Mouse (Mus musculus) lung, postnatal 0 days (tissue): ENCODE results near the gene Gm20388. TPM values are rescaled to one million over a fixed set of nuclear protein-coding genes. Genes with fewer than 3 reads are reported as not detected.
A peak's percentile ranks its signal among the peaks of the same experiment; 100 is the strongest.

Source experiments
- ATAC-seq: fragments of 200-750 bp; cut with Nextera tagmentation; 2 replicates; pipeline ENCODE4 v1.8.0; 2017; ENCODE audit warnings: moderate library complexity
- DNase-seq: peaks from one replicate; pipeline ENCODE4 v3.0.0-alpha.2; 2016; ENCODE audit warnings: low spot score
- H3K27ac ChIP-seq: fragments of 300-500 bp; sonication (generic); 2 replicates; pipeline ENCODE4 v1.5.1; 2014; ENCODE audit warnings: antibody characterized with exemption, mild to moderate bottlenecking, low read length, mixed read lengths
- H3K27me3 ChIP-seq: fragments of 300-500 bp; sonication (generic); replicated peaks from 2 replicates; pipeline ENCODE4 v1.6.1; 2014; ENCODE audit warnings: low read length, mixed read lengths; ENCODE audit not compliant: insufficient read depth
- H3K36me3 ChIP-seq: fragments of 300-500 bp; sonication (generic); 2 replicates; pipeline ENCODE4 v1.6.1; 2014; ENCODE audit warnings: low read length, mixed read lengths; ENCODE audit not compliant: insufficient read depth
- H3K4me1 ChIP-seq: fragments of 300-500 bp; sonication (generic); 2 replicates; pipeline ENCODE4 v1.6.1; 2014; ENCODE audit warnings: antibody characterized with exemption, low read depth, low read length, mixed read lengths; ENCODE audit not compliant: insufficient read depth
- H3K4me2 ChIP-seq: fragments of 300-500 bp; sonication (generic); replicated peaks from 2 replicates; pipeline ENCODE4 v1.6.1; 2014; ENCODE audit warnings: low read depth, mild to moderate bottlenecking, low read length, moderate library complexity, mixed read lengths
- H3K4me3 ChIP-seq: fragments of 300-500 bp; sonication (generic); 2 replicates; pipeline ENCODE4 v1.5.1; 2014; ENCODE audit warnings: low read depth, low read length
- H3K9ac ChIP-seq: fragments of 300-500 bp; sonication (generic); replicated peaks from 2 replicates; pipeline ENCODE4 v1.6.1; 2014; ENCODE audit warnings: low read depth, mild to moderate bottlenecking
- H3K9me3 ChIP-seq: fragments of 300-500 bp; sonication (generic); 2 replicates; pipeline ENCODE4 v1.6.1; 2016; ENCODE audit warnings: low read length, mixed read lengths
- CTCF ChIP-seq: IDR thresholded peaks from 2 replicates; pipeline ENCODE4 v1.5.1; 2016; ENCODE audit warnings: antibody characterized with exemption, mild to moderate bottlenecking
- EP300 ChIP-seq: IDR thresholded peaks from 2 replicates; pipeline ENCODE4 v1.6.1; 2016; ENCODE audit warnings: antibody characterized with exemption, mild to moderate bottlenecking, control low read depth
- WGBS: fragments of 180-500 bp; shearing (Covaris S2); extraction: QIAGEN DNeasy Blood & Tissue Kit; methylation state at CpG from one replicate; pipeline ENCODE4 v1.1.7; 2014; 5-methylcytosine and 5-hydroxymethylcytosine counted together
- polyA plus RNA-seq: library from polyadenylated mRNA; unstranded; fragments of >200 nt; fragmentation: Nextera tagmentation; extraction: Ambion mirVana; gene quantifications from 2 replicates; pipeline ENCODE4 v1.2.1, GENCODE M21; 2015

Gene Gm20388
- polyA plus RNA-seq, 1 experiment from 2014 or later, result not detected

DNA sequence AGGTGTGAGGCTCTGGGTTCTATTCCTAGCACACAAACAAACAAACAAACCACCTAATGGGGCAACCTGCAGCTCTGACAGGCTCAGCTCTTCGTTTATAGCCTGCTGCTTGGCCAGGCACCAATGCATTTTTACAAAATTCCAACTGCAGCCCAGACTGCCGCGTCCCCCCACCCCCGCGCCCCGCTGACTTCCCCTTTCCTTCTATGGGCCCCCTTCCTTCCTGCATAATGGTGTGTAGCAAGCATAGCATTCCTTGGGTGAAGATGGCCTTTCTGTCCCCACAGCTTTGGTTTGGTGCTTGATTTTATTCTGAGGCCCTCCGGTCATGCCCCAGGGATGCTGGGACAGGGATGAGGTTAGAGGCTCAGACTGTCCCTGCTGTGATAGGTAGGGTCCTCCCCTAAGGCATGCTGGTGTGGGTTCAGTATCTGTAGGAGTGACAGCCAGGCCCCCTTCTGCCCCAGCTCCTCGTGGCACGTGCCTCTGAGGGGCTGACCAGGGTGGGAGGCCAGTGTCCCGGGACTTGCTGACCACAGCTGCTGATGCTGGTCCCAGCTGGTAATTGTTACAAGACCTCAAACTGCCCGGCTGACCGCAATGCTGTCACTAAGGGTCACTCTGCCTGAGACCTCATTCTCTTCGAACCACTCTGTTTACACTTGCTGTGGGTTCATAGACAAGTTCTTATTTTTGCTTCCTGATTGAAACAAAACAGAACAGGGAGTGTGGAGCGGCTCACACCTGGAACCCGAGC lies 103.8 kb downstream of the Gm20388 start:
- TF ChIP-seq EP300 (no peak), CTCF (no peak)
- Histone ChIP-seq H3K36me3 (no peaks in the 10 kb centered on the region), H3K9ac (no peak overlapping the region), H3K27me3 (no peaks in the 10 kb centered on the region), H3K9me3 (no peaks in the 10 kb centered on the region), H3K4me1 (no peaks in the 10 kb centered on the region), H3K27ac (no peak overlapping the region), H3K4me2 (no peak overlapping the region), H3K4me3 (no peak overlapping the region)
- 43% methylated on average over 15 of the region's 15 CpGs for WGBS
- DNase-seq (peak; percentile 37), ATAC-seq (peak; percentile 31)

DNA sequence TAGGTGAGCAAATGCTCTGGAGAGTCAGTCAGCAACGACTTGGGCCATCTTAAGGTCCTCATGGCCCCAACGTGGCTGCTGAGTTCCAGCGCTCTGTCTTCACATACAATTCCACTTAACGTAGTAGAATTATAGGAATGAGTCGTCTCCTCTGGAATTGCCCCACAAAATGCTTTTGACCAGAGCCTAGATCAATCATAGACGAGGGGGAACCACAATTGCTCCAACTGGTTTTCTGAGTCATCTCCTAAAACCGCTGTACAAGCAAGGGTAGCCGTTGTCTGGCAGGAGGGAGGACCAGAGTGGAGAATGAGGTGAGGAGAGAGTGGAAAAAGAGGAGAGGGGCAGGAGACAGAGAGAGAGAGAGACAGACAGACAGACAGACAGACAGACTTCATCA lies 105.3 kb downstream of the Gm20388 start:
- H3K27ac ChIP-seq, result no peak overlapping the region
- DNase-seq (no peak), ATAC-seq (no peak)
- no peak overlapping the region for H3K9ac ChIP-seq
- no peaks in the 10 kb centered on the region for H3K4me1 ChIP-seq
- no peaks in the 10 kb centered on the region for H3K36me3 ChIP-seq
- H3K4me2 ChIP-seq, result no peak overlapping the region
- TF ChIP-seq EP300, result no peak
- TF ChIP-seq CTCF, result no peak
- H3K9me3 ChIP-seq, result no peaks in the 10 kb centered on the region
- WGBS, result 81% methylated on average over 8 of the region's 8 CpGs
- no peaks in the 10 kb centered on the region for H3K27me3 ChIP-seq
- H3K4me3 ChIP-seq, result no peak overlapping the region

DNA sequence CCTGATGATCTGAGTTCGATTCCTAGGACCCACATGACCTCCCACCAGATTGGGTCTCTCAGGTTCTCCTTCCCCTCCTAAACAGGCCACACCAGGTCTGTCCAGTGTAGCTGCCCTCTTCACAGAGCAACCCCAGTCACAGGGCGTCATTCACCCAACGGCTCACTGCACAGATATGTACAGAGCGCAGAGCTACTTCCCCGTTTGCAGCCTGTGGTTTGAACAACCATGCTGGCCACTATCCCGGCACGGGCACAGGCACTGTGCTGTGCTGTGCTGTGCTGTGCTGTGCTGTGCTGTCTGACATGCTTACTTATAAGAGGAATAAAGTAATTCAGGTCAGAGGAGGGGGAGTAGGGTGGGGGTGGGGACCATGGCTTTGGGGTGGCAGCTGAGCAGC lies 105.8 kb downstream of the Gm20388 start:
- H3K27me3 ChIP-seq, result no peaks in the 10 kb centered on the region
- no peaks in the 10 kb centered on the region for H3K36me3 ChIP-seq
- WGBS, result 58% methylated on average over 7 of the region's 7 CpGs

DNA sequence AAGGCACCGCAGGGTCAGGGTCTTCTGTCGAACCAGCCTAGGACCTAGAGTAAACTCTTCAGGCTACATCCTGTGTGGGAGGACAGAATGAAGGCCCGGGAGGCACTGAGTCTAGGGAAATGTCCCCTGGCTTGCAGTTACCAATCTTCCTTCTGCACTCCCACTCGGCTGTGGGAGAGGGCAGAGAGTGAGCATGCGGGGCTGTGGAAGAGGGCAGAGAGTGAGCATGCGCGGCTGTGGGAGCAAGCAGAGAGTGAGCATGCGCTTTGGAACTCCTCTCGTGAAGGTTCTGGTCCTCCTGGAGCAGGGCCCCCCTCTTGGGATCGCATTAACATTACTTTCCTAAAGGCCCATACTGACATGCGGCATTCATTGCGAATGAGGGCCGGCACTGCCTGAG lies 106.7 kb downstream of the Gm20388 start:
- no peak for DNase-seq

More for the DNA sequence above, 105.8 kb downstream of the Gm20388 start:
- TF ChIP-seq EP300, result no peak
- no peak for TF ChIP-seq CTCF
- no peak overlapping the region for H3K9ac ChIP-seq
- DNase-seq (no peak), ATAC-seq (no peak; the same call in 1 of the 2 replicates)
- no peak overlapping the region for H3K4me3 ChIP-seq
- H3K4me1 ChIP-seq, result no peaks in the 10 kb centered on the region
- no peak overlapping the region for H3K27ac ChIP-seq
- H3K9me3 ChIP-seq, result no peaks in the 10 kb centered on the region
- H3K4me2 ChIP-seq, result no peak overlapping the region

DNA sequence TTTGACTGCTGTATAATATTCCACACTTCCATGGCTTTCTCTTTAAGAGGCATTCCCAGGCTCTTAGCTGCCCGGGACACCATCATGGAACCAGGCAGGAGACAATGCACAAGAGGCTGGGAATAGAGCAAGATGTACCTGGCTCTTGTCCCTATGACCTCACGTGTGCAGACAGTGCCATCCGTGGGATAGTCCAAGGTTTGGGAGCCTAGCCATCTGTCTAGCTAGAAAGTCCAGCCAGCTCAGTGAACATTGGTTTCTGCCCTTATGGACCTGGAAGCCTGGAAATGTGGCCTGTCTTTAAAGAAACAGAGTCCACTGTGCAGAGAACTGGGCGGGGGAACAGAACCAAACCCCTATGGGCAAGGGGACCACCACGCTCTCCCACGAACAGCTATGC lies 107.1 kb downstream of the Gm20388 start:
- DNase-seq (no peak), ATAC-seq (no peak)
- H3K36me3 ChIP-seq, result no peaks in the 10 kb centered on the region
- H3K4me3 ChIP-seq, result no peak overlapping the region
- H3K4me1 ChIP-seq, result no peaks in the 10 kb centered on the region
- no peak for TF ChIP-seq EP300
- no peak for TF ChIP-seq CTCF
- no peak overlapping the region for H3K27ac ChIP-seq
- H3K9me3 ChIP-seq, result no peaks in the 10 kb centered on the region
- H3K9ac ChIP-seq, result no peak overlapping the region
- no peak overlapping the region for H3K4me2 ChIP-seq
- H3K27me3 ChIP-seq, result no peaks in the 10 kb centered on the region
- 95% methylated on average over 6 of the region's 6 CpGs for WGBS

More for the DNA sequence above, 106.7 kb downstream of the Gm20388 start:
- no peaks in the 10 kb centered on the region for H3K27me3 ChIP-seq
- no peaks in the 10 kb centered on the region for H3K4me1 ChIP-seq
- H3K36me3 ChIP-seq, result no peaks in the 10 kb centered on the region
- no peak for ATAC-seq
- no peak overlapping the region for H3K27ac ChIP-seq
- H3K4me3 ChIP-seq, result no peak overlapping the region
- H3K4me2 ChIP-seq, result no peak overlapping the region
- H3K9me3 ChIP-seq, result no peaks in the 10 kb centered on the region
- 89% methylated on average over 13 of the region's 13 CpGs for WGBS
- no peak for TF ChIP-seq CTCF
- TF ChIP-seq EP300, result no peak
- H3K9ac ChIP-seq, result no peak overlapping the region

DNA sequence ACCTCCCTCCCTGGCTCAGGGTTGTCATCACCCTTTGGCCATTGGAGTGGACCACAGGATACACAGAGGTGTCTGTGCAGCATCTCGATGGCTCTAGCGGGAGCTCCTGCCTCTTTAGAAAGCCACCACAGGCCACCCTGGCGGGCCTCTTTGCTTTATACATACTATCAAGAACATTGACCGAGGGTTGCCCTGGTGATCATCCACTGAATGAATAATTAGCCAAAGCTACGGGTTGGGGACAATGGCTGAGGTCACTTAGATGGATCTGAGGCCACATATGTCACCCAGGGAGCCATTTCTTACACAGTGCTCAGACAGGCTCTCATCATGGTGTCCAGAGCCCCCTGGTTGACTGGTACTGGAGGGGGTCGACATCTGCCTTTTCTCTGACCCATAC lies 107.7 kb downstream of the Gm20388 start:
- H3K27ac ChIP-seq, result no peak overlapping the region
- H3K27me3 ChIP-seq, result no peaks in the 10 kb centered on the region
- no peaks in the 10 kb centered on the region for H3K36me3 ChIP-seq
- H3K4me3 ChIP-seq, result no peak overlapping the region
- ATAC-seq (no peak), DNase-seq (no peak)
- H3K4me1 ChIP-seq, result no peaks in the 10 kb centered on the region
- 76% methylated on average over 6 of the region's 6 CpGs for WGBS
- H3K9ac ChIP-seq, result no peak overlapping the region
- TF ChIP-seq CTCF (no peak), EP300 (no peak)
- no peak overlapping the region for H3K4me2 ChIP-seq
- H3K9me3 ChIP-seq, result no peaks in the 10 kb centered on the region

DNA sequence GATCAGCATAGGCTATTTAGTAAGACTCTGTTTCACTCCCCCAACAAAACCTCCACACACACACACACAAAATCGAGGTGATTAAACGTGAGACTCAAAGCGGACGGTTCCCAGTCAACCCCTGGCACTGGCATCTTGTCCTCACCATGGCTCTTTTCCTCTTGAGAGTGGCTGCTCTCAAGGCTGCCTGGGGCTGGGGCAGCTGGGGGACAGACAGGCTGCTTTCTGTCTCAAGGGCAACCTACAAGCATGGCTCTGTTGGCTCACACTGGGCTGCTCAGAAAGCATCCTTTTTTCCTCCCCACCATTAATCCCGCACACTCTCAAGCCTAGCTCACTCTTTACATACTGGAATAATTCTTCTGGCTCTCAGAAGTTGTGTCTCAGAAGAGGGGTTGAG lies 108.7 kb downstream of the Gm20388 start:
- WGBS, result 75% methylated on average over 5 of the region's 5 CpGs
- ATAC-seq, result no peak

More for the DNA sequence above, 108.7 kb downstream of the Gm20388 start:
- Histone ChIP-seq H3K36me3 (no peaks in the 10 kb centered on the region), H3K9me3 (no peaks in the 10 kb centered on the region), H3K4me1 (no peaks in the 10 kb centered on the region), H3K9ac (no peak overlapping the region), H3K4me2 (no peak overlapping the region), H3K27ac (no peak overlapping the region), H3K4me3 (no peak overlapping the region), H3K27me3 (no peaks in the 10 kb centered on the region)
- no peak for DNase-seq
- TF ChIP-seq CTCF (no peak), EP300 (no peak)
